Mouse (Mus musculus) MEL (cell line): Measurements from ENCODE around the gene Gale.

Experiments
- CTCF ChIP-seq, 3 experiments: IDR thresholded peaks in 2 of 3; conservative IDR thresholded peaks in 1 of 3; 2 replicates each; pipeline ENCODE4 v1.5.1; 2011 to 2012; ENCODE audit warnings: low read length in 3 of 3, low read depth in 2 of 3, mild to moderate bottlenecking in 2 of 3, improper control_type of control experiment in 1 of 3, inconsistent platforms in 1 of 3, mixed read lengths in 1 of 3, moderate library complexity in 1 of 3; ENCODE audit not compliant: control insufficient read depth in 1 of 3, insufficient read depth in 1 of 3, poor library complexity in 1 of 3, severe bottlenecking in 1 of 3
- EP300 ChIP-seq, 2 experiments: IDR thresholded peaks; 2 replicates each; pipeline ENCODE4 v1.6.1; 2011; ENCODE audit warnings: improper control_type of control experiment in 2 of 2, low read length in 2 of 2, low read depth in 1 of 2, mild to moderate bottlenecking in 1 of 2
- GABPA ChIP-seq: IDR thresholded peaks from 2 replicates; pipeline ENCODE4 v1.6.1; 2012; ENCODE audit warnings: low read depth, mild to moderate bottlenecking, inconsistent platforms, low read length, improper control_type of control experiment, moderate library complexity
- HCFC1 ChIP-seq: IDR thresholded peaks from 2 replicates; pipeline ENCODE4 v1.6.1; 2012; ENCODE audit warnings: low read depth, mild to moderate bottlenecking, inconsistent platforms, low read length, improper control_type of control experiment, moderate library complexity
- MAFK ChIP-seq: IDR thresholded peaks from 2 replicates; pipeline ENCODE4 v1.6.1; 2011; ENCODE audit warnings: low read depth, mild to moderate bottlenecking, low read length, improper control_type of control experiment, borderline replicate concordance
- MEF2A ChIP-seq: IDR thresholded peaks from 2 replicates; pipeline ENCODE4 v1.6.1; 2014; ENCODE audit warnings: low read depth, mild to moderate bottlenecking, inconsistent platforms, low read length, improper control_type of control experiment; ENCODE audit not compliant: poor library complexity, insufficient replicate concordance, severe bottlenecking; ENCODE audit errors: extremely low read depth
- POLR2A ChIP-seq, 2 experiments: IDR thresholded peaks; 2 replicates each; pipeline ENCODE4 v1.6.1; 2011 to 2012; ENCODE audit warnings: low read length in 2 of 2, mild to moderate bottlenecking in 2 of 2, control low read depth in 1 of 2, improper control_type of control experiment in 1 of 2, low read depth in 1 of 2, moderate library complexity in 1 of 2; ENCODE audit not compliant: control insufficient read depth in 1 of 2, insufficient read depth in 1 of 2, poor library complexity in 1 of 2
- TAL1 ChIP-seq: IDR thresholded peaks from 2 replicates; pipeline ENCODE4 v1.6.1; 2012; ENCODE audit warnings: mild to moderate bottlenecking, inconsistent platforms, low read length, moderate library complexity, mixed read lengths

DNA sequence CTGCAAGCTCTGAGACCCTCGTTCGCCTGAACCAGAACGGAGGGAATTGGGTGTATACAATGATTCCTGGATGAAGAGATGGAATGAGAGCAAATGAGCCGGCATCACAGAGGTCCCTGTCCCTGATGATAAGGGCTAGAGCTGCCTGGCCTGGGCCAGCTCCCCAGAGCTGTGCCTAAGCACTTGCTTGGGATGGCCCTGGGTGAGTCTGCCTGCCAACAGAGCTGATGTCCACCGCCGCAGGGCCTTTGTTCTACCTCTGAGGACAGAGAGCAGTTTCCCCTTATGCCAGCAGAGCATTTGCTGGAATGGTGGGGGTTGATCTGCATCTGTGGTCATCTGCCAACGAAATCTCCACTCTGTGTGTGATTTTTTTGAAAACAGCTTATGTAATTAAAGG, 1.3 kb upstream of the Gale start:
- TF ChIP-seq CTCF (IDR thresholded peaks at IDR 0.05 in 2 of 3, conservative IDR thresholded peaks at IDR 0.05 in 1 of 3; ENCODE audit: control insufficient read depth in 1 of 3, insufficient read depth in 1 of 3, low read depth in 2 of 3, low read length in 3 of 3, poor library complexity in 1 of 3, severe bottlenecking in 1 of 3) (no peak), MAFK (no peak), POLR2A (IDR thresholded peaks at IDR 0.05; ENCODE audit: control insufficient read depth in 1 of 2, insufficient read depth in 1 of 2, low read depth in 1 of 2, low read length in 2 of 2, poor library complexity in 1 of 2) (no peak), HCFC1 (no peak), TAL1 (no peak), GABPA (no peak), EP300 (IDR thresholded peaks at IDR 0.05; ENCODE audit: low read depth in 1 of 2, low read length in 2 of 2) (no peak), MEF2A (no peak)
